Mouse (Mus musculus) granulocyte monocyte progenitor cell, adult 5-6 weeks (primary cell): Measurements from ENCODE around the gene Thy1. TPM values are rescaled to one million over a fixed set of nuclear protein-coding genes. Genes with fewer than 3 reads are reported as not detected.
A peak's percentile ranks its signal among the peaks of the same experiment; 100 is the strongest.

Experiments
- ATAC-seq: replicated peaks from 2 replicates; pipeline ENCODE4 v1.8.0; 2016; ENCODE audit warnings: mild to moderate bottlenecking, moderate TSS enrichment, inconsistent platforms; ENCODE audit not compliant: poor library complexity, severe bottlenecking
- total RNA-seq, 2 experiments: library from RNA; stranded (forward) in 1 of 2; stranded (reverse) in 1 of 2; fragments of 200-712, 200-1000 nt in 1 of 2; fragments of >200 nt in 1 of 2; fragmentation: Nextera tagmentation in 1 of 2; gene quantifications; 2 replicates each; pipeline ENCODE4 v1.2.3; 2014 to 2017

Thy1 gene
- total RNA-seq, 2 experiments from 2014 or later = not detected

DNA sequence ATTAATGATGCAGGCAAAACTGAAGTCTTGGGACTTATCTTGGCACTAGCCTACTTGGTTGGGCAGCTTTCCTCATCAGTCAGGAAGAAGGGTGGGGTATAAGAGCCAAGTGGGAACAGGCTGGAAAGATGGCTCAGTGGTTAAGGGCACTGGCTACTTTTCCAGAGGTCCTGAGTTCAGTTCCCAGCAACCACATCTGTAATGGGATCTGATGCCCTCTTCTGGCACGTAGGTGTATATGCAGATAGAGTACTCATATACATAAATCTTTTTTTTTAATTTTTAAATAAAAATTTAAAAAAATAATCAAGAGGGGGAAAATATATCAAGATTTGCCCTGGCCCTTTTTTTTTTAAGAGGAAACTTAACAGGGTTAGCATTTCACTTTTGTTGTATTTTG lies 22.0 kb downstream of the Thy1 start:
- ATAC-seq = no peak

DNA sequence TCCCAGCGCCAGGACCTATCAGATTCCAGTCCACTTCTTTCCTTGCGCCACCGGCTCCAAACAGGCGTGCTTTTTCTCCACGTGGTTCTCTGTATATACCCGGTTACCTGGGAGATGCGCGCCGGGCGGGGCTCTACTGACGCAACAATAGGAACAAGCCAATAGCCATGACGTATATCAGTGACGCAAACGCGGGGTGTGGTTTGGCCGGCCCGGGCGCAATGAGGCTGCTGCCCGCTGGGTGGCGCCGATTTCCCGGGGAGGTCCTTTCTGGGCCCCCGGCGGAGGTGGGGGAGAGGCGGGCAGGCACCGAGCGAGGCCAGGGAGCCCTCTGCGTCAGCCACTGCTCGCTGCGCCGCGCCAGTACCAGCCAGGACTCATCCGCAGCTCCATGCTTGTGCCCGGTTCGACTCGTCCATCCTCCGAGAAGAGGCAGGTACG lies 23.6 kb downstream of the Thy1 start, which contains the start of gene Usp2:
TSS of gene Usp2 (plus strand) at position 237 of the 441 bp plus-strand sequence.
- ATAC-seq = peak; percentile 97

DNA sequence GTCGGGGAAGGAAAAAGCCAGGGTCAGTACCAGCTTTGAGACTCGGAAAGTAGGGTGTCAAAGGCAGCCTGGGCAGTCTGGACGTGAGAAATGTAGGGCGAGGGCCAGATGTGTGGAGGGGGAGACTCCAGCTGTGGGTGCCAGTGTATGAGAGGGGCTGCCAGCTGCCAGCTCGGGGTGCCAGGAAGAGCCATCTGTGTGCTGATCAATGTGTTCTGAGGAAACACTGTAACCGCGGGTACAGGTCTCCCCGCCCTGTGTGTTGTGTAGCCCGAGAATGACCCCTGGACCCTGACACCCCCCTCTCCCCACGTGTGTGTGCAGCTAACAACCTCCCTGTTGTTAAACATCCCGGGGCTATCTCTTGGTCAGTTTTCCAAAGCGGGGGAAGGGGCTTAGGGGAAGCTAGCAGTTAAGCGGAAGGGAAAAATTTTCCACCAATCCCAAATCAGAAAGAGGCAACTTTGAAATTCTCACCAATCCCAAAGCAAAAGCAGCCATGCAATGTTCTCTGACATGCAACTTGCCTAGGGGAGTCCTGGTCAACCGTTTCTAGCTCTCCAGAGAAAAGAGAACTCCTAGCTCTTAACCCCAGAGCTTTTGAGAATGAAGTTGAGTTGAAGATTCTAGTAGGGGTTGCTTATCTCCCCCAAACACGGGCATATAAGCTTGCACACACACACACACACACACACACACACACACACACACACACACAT lies 24.2 kb downstream of the Thy1 start:
- peak; percentile 53 for ATAC-seq

- ATAC-seq = no peak
Observed at GRCm38 (mm10) chr9:44067960-44068330, 24.8 kb downstream of the Thy1 start.

- no peak for ATAC-seq
Observed at GRCm38 (mm10) chr9:44069252-44069651, 26.1 kb downstream of the Thy1 start.

DNA sequence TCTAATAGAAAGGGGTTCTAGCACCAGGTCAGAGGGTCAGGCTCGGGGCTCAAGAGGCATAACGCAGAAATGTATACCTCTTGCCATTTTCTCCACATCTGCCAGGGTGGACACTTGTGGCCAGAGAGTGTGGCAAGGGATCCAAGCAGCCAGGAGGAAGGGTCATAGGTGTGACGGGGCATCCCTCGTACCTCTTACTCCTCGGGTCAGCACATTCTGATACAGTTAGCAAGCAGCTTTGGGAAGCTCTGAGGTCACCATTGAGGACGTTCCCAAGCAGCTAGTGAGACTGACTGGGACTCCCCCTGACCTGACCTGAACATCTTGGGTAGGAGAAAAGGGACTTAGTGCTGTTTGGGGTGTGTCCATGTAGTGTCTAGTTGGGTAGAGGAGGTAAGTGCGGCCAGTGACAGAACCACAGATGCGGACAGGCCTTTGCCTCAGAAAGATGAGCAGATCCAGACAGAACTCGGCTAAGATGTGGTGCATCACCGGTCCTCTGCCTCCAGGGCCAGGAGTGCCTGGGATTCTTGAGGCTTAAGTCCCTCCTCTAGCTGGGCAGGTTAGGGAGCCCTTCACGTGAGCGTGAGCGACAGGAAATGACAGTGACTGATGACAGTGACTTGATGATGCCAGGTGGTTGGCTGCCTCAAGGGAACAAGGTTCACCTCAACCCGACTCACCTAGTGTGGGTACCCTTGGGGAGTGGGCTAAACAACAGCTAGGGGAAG lies 27.1 kb downstream of the Thy1 start:
- no peak for ATAC-seq

DNA sequence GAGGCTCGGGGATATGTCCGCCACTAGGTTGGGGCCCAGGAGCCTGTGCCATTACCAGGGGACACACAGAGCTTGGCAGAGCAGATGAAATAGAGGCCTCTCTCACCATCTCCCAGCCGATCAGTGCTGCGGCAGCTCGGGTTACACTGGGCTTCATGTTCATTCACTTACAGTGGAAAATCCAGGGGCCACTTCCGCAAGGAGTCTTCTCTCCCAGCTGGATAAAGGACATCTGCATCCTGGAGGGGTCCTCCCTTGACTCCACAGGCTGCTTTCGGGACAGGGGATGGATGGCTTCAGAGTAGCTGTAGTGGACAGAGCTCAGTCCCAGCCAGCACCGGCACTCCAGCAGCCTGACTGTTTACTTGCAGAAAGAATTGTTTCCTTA lies 27.7 kb downstream of the Thy1 start:
- no peak for ATAC-seq

DNA sequence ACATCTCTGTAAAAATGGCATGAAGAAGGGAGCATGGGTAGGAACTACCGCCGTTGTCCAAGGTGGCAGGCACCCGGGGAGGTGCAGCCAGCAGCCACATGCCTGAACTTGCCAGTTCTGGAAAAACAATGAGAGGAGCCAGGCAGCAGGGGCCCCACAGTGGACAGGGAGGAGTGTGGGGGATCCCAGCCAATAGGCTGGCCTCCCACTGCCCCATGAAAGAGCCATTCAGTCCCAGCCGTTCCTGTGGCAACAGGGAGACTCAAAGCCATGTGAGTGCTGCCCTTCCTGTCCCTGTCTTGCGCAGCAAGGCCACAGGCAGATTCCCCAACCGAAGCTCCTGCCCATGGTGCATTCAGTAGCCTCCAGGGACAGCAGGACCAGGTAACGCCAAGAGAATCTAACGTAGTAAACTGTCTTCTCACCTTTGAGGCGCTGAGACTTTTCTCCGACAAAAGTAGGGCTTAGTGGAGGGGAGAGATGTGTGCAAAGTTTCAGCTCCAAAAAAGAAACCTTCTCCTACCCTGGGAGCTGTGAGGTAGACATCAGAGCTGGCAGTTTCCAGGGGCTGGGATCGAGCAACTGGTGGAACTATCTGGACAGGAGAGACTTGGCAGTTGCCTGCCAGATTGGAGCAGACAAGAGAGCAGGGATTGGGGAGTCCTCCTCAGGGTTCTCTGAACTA lies 28.9 kb downstream of the Thy1 start:
- ATAC-seq = 0 out of 2 replicates have a peak, but pooled peaks have one; percentile 18

GRCm38 (mm10) chr9:44072599-44072915 lies 29.4 kb downstream of the Thy1 start:
- no peak for ATAC-seq

DNA sequence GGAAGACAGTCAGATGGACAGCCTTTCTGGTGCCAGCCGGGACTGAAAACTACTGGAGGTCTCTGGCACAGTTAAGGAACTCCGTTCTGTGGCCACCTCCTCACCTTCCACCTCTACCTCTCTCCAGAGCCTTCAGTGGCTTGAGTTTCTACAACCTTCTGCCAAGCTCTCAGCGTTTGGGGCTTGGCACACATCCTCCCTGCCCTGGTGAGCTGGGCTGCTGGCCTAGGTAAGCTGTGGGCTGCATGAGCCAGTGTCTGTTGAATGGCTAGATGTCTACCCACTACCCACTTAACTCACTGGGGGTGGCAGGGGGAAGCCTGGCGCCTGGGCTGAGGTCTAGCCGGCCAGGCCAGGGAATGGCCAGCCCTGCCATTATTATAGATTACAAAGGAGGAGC lies 29.9 kb downstream of the Thy1 start:
- no peak for ATAC-seq

DNA sequence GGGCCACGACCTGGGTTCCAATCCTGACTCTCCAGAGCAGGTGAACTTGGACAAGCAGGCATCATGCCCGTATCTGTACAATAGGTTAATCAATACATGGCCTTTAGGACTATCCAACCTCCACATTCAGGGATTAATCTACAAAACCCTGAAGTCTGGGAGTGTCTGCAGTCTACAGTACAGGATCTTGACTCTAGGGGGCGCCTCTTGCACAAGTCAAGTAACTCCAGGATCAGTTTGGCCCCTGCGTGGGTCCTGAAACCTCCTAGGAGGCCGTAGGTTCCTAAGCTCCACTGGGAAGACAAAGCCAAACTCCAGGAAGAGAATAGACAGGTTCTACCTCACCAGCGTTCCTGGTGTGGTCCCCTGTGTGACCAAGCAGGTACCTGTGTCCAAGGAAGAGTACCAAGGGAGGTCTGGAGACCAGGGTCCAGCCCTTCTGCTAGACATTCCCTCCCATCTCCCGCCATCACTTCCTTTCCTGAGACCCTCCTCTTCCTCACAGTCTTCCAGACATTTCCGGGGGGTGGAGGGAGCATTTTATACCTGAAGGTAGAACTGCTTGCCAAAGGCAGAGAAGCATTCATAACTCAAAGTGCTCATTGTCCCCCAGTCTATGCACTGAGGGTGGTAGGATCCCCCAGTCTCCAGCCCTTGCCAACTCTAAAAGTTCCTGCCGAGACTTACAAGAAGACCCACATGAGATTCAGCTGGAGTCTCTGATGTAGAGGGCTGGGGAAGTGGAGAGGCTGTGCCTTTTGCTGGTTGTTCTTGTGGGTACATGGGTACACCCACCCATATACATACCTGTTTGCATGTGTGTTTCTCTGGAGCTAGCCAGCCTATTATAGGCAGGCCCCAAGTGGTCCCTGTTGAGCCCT lies 31.5 kb downstream of the Thy1 start:
- peak; percentile 42 for ATAC-seq

DNA sequence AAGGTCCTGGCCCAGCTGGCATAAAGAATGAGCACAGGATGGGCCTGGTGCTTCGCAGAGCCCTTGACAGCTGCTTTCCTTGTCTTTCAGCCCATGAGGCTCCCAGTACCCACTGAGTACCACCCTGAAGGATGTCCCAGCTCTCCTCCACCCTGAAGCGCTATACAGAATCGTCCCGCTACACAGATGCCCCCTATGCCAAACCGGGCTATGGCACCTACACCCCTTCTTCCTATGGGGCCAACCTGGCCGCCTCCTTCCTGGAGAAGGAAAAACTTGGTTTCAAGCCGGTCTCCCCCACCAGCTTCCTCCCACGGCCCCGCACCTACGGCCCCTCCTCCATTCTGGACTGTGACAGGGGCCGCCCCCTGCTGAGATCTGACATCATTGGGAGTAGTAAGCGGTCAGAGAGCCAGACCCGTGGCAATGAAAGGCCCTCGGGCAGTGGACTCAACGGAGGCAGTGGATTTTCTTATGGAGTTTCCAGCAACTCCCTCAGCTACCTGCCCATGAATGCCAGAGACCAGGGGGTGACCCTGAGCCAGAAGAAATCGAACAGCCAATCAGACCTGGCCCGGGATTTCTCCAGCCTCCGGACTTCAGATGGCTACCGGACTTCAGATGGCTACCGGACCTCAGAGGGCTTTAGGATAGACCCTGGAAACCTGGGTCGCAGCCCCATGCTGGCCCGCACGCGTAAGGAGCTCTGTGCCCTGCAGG lies 32.3 kb downstream of the Thy1 start:
- ATAC-seq = no peak

DNA sequence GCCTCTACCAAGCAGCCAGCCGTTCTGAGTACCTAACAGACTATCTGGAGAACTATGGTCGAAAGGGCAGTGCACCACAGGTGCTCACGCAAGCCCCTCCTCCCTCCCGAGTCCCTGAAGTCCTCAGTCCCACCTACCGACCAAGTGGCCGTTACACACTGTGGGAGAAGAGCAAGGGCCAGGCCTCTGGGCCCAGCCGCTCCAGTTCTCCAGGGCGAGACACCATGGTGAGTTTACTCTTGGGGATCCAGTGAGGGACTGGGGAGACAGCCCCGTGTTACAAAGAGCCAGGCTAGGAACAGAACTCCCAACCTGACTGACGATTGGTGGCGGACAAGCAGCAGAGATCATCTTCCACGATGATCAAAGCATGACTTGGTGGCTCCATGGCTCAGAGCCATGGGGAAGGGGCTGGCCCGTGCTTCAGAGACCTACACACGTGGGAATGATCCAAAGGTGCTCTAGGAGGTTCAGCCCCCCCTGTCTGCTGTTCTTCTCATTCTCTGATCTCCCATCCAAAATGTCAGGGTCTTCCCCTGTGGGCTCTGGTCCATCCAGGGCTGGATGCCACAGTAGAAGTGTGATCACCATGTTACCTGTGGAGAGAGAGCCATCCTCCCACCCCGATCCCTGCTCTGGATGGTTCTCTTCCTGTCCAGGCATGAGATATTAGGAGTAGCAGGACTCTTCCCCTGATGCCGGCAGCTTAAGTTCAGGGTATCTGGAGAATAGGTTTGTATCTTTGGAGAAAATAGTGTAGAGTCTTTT lies 33.0 kb downstream of the Thy1 start:
- ATAC-seq = no peak

DNA sequence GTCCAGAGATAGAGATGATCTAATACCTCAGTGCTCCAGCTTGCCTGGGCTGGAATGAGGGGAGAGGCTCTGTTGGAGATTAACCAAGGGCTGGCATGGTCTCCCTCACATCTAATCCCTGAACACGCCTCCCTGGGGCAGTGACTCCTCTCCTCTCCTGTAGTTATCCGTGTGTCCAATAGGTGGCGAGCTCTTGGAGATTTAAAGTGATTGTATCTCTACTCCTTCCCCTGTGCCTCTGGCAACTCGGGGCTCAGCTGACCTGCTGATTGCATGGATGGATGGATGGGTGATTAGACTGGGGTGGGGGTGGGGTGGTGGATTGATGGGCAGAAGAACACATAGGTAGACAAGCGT lies 33.6 kb downstream of the Thy1 start:
- peak; percentile 58 for ATAC-seq

DNA sequence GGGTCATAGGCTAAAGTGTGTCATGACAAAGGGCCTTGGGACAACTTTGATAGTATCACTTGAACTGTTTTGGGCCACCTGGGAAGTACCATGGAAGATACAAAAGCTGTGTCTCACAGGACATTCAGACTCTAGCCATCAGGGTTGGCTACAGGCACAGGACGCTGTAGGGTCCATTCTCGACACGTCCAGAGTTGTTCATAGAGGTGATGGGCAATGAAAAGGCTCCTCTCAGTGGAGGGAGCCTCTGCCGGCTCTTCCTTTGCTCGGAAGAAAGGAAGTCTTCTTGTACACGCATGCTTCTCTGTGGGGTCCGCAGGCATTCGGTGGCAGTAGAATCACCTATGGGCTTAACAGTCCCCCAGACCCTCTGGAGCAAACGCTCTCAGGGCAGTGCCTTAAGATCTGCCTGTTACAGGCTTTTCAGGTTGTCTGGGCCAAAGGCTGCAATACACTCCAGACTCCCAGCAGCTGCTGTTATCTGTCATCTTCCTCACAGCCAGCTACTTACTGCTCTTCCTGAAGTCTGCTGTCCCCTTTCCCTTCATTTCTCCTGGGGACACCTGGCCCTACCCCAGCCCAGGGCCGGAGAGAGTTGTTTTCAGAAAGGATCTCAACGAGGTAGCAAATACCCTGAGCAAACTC lies 34.2 kb downstream of the Thy1 start:
- no peak for ATAC-seq

DNA sequence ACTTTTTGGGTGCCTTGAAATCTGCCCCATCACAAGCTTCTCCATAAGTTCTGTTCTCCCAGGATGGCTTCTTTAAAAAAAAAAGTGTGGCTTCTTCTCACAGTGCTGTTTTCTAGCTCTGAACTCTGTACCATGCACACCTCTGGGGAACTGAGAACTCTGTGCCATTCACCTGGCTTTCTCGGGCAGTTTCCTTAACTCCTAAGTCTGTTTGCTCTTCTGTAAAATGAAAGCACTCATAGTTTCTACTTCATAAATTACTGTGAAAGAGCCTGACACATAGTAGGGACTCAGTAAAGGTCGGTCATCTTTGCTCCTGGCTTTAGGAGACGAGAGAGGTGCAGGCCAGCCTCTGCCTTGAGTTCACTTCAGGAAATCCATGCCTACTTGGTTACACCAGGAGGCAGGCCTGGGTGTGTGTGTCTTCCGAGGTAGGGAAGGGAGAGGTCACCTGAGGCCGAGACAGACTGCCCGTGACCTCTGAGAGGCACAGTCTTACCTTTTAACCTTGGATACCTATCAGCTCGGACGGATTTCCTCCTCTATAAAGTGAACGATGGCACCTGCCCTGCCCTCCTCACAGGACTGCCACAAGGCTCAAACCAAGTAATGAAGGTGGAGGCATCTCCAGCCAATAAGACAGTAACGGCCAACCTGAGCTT lies 35.1 kb downstream of the Thy1 start:
- no peak for ATAC-seq

GRCm38 (mm10) chr9:44078955-44079756 lies 36.0 kb downstream of the Thy1 start:
- no peak for ATAC-seq
